Mouse (Mus musculus) CD4-positive, CD25-positive, alpha-beta regulatory T cell, adult 4 months (primary cell): ENCODE results near the gene Mrps18a. TPM values are rescaled to one million over a fixed set of nuclear protein-coding genes. Genes with fewer than 3 reads are reported as not detected.

ENCODE experiments used
- polyA plus RNA-seq, 2 experiments: library from polyadenylated mRNA; unstranded; fragments of 100-300 nt; shearing (Covaris generic); gene quantifications; one replicate each; pipeline ENCODE4 v1.2.1; 2017

Gene Mrps18a
- polyA plus RNA-seq, 2 experiments from 2014 or later: 112 to 139 TPM

Other genes starting within 250 kb of the Mrps18a start
- gene Vegfa, start 78.6 kb upstream of the Mrps18a start, polyA plus RNA-seq: not detected
- 1 to 10 TPM; 2.1 to 2.7 TPM for gene Rsph9, start 33.2 kb downstream of the Mrps18a start, polyA plus RNA-seq
- 10 to 100 TPM; 58.5 to 68.1 TPM for gene Mad2l1bp, start 42.6 kb downstream of the Mrps18a start, polyA plus RNA-seq
- gene Gtpbp2, start 50.0 kb downstream of the Mrps18a start, polyA plus RNA-seq: 10 to 100 TPM; 56.9 to 90.1 TPM
- gene Polh, start 91.7 kb downstream of the Mrps18a start, polyA plus RNA-seq: 1 to 10 TPM; 7.1 to 8.2 TPM
- 10 to 100 TPM; 27.5 to 37.7 TPM for gene Xpo5, start 91.8 kb downstream of the Mrps18a start, polyA plus RNA-seq
- gene Polr1c, start 137.1 kb downstream of the Mrps18a start, polyA plus RNA-seq: 100 to 1,000 TPM; 110 to 117 TPM
- gene Yipf3, start 137.1 kb downstream of the Mrps18a start, polyA plus RNA-seq: 10 to 100 TPM; 43.4 to 51.9 TPM
- gene Lrrc73, start 142.5 kb downstream of the Mrps18a start, polyA plus RNA-seq: under 1 TPM in 1 of 2 experiments, not detected in 1; 0.30 TPM
- 10 to 100 TPM; 15.0 to 18.5 TPM for gene Tjap1, start 172.0 kb downstream of the Mrps18a start, polyA plus RNA-seq
- not detected for gene Dlk2, start 186.4 kb downstream of the Mrps18a start, polyA plus RNA-seq
- 1 to 10 TPM; 3.0 to 4.3 TPM for gene Abcc10, start 217.4 kb downstream of the Mrps18a start, polyA plus RNA-seq